Mouse (Mus musculus) E14TG2a.4 (cell line): ENCODE measurements around the gene Racgap1.

ENCODE experiments used
- H3K27me3 ChIP-seq: 2 replicates; pipeline ENCODE4 v1.6.1; 2014; ENCODE audit warnings: low read length, control low read depth; ENCODE audit not compliant: insufficient read depth
- H3K36me3 ChIP-seq: 2 replicates; pipeline ENCODE4 v1.6.1; 2014; ENCODE audit warnings: low read length, control low read depth; ENCODE audit not compliant: insufficient read depth
- H3K4me1 ChIP-seq: replicated peaks from 2 replicates; pipeline ENCODE4 v1.6.1; 2014; ENCODE audit warnings: low read depth, low read length, control low read depth
- H3K4me3 ChIP-seq: replicated peaks from 2 replicates; pipeline ENCODE4 v1.5.1; 2014; ENCODE audit warnings: mild to moderate bottlenecking, low read length
- H3K9me3 ChIP-seq: 2 replicates; pipeline ENCODE4 v1.6.1; 2014; ENCODE audit warnings: low read length, control low read depth
- CTCF ChIP-seq: conservative IDR thresholded peaks from 2 replicates; pipeline ENCODE4 v1.5.1; 2014; ENCODE audit warnings: low read length
- NANOG ChIP-seq: IDR thresholded peaks from 2 replicates; pipeline ENCODE4 v1.6.1; 2014; ENCODE audit warnings: borderline replicate concordance, low read length, mixed read lengths
- POU5F1 ChIP-seq: IDR thresholded peaks from 2 replicates; pipeline ENCODE4 v1.6.1; 2014; ENCODE audit warnings: low read length, borderline replicate concordance

The Racgap1 gene

DNA sequence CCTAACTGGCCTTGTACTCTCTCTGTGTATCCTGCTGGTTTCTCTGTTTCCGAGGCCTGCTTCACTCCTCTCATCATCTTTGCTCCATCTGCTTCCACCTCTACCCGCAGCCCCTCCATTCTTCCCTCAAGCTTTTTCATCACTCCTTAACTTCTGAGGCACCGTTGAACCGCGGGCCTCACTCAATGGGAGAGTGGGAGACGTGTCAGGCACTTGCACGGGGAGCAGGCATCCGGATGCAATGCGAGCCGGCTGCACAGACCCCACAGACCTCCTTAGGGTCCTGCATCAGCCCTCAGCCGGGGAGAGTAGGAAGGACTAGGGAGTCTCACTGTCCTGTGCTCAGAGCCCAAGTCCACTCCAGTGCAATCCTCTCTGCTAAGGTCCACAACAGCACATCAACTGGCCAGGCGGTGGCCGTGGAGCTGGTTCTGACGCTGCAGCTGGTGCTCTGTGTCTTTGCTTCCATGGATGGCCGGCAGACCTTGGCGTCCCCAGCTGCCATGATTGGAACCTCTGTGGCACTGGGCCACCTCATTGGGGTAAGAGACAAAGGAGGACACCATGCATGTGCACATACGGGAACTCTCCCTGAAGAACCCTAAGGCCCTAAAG lies 49.1 kb downstream of the Racgap1 start:
- Histone ChIP-seq H3K4me1 (peaks cover 39% of the 10 kb centered on the region), H3K4me3 (peak overlapping the region; percentile 53; the same call in 1 of the 2 replicates), H3K36me3 (no peaks in the 10 kb centered on the region), H3K27me3 (peaks cover 68% of the 10 kb centered on the region), H3K9me3 (no peaks in the 10 kb centered on the region)
- no peak for TF ChIP-seq POU5F1
- TF ChIP-seq CTCF, result no peak
- TF ChIP-seq NANOG, result no peak

GRCm38 (mm10) chr15:99601823-99602120 lies 49.7 kb downstream of the Racgap1 start:
- H3K27me3 ChIP-seq, result peaks cover 71% of the 10 kb centered on the region
- TF ChIP-seq CTCF (no peak), NANOG (no peak), POU5F1 (no peak)
- H3K9me3 ChIP-seq, result no peaks in the 10 kb centered on the region
- peaks cover 43% of the 10 kb centered on the region for H3K4me1 ChIP-seq
- H3K4me3 ChIP-seq, result peak overlapping the region; percentile 68
- H3K36me3 ChIP-seq, result no peaks in the 10 kb centered on the region

- H3K36me3 ChIP-seq, result no peaks in the 10 kb centered on the region
These were observed 50.3 kb downstream of the Racgap1 start, which contains the start of gene Aqp6 for GRCm38 (mm10) chr15:99600986-99601822. TSS of gene Aqp6 (plus strand) at chr15:99601400.

DNA sequence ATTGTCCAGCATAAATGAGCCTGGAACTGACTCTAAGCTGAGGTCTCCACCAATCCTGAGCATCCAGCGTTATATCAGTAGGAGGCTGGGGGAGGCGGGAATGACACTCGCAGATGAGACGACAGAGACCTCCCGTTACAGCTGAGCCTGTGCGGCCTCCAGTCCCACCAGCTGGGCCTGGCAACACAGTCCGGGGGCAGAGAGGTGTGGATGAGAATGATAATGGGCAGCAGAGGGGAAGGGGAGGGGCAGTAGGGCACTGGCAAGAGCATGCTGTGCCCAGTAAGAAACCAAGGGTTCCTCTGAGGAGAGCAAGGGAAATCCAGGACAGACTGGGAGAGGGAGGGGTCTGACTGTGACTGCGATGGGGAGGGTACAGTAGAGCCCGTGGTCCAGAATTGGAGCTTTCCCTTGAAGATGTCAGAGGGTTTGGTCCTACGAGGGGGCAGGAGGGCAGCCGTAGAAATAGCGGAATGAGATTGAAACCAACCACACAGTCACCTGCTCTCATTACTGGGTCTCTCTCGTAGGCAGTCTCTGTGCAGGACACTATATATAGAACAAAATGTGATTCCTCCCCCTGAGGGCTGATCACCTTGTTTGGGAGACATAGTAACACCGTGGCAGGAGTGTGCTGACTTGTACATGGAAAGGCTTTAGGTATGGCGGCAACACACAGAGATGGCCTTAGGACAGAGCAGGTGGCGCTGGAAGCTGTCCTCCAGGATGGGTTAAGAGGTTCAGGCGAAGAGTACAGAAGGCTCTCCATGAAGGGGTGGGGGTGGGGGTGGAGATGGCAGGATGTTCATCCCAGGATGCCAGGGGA lies 52.0 kb downstream of the Racgap1 start:
- no peaks in the 10 kb centered on the region for H3K9me3 ChIP-seq
- H3K4me3 ChIP-seq, result no peak overlapping the region
- TF ChIP-seq POU5F1, result no peak
- no peak for TF ChIP-seq NANOG
- TF ChIP-seq CTCF, result no peak
- H3K4me1 ChIP-seq, result peaks cover 57% of the 10 kb centered on the region
- H3K36me3 ChIP-seq, result no peaks in the 10 kb centered on the region
- peaks cover 77% of the 10 kb centered on the region for H3K27me3 ChIP-seq

More at GRCm38 (mm10) chr15:99600986-99601822, 50.3 kb downstream of the Racgap1 start, which contains the start of gene Aqp6:
- H3K4me3 ChIP-seq, result peak within 1 kb of the TSS; percentile 68
- H3K4me1 ChIP-seq, result peaks cover 41% of the 10 kb centered on the region
- TF ChIP-seq POU5F1 (no peak), CTCF (no peak), NANOG (no peak)
- no peaks in the 10 kb centered on the region for H3K9me3 ChIP-seq
- H3K27me3 ChIP-seq, result peaks cover 71% of the 10 kb centered on the region

- peaks cover 54% of the 10 kb centered on the region for H3K4me1 ChIP-seq
- H3K36me3 ChIP-seq, result no peaks in the 10 kb centered on the region
- H3K4me3 ChIP-seq, result no peak overlapping the region
- TF ChIP-seq CTCF, result no peak
- H3K9me3 ChIP-seq, result no peaks in the 10 kb centered on the region
- peaks cover 78% of the 10 kb centered on the region for H3K27me3 ChIP-seq
These were observed 53.9 kb downstream of the Racgap1 start for GRCm38 (mm10) chr15:99597596-99597995.

DNA sequence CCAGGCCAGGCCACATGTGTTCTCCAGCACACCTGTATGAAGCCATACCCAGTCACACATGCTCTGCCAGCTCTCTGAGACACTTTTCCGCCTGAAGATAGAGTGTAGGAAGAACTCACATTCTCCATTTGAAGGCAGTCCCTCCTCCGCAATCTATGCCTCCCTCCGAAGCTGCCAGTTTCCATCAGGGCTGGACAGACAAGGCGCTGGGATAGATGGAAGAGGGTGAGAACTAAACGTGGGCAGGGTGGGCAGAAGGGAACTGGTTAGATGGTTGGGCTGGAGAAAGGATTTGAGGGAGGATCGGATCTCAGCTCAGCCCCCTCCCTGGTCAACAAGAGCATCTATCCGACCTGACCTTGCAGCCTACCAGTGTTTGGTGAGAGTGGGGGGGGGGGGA lies 54.6 kb downstream of the Racgap1 start:
- peaks cover 80% of the 10 kb centered on the region for H3K27me3 ChIP-seq
- H3K36me3 ChIP-seq, result no peaks in the 10 kb centered on the region
- H3K4me3 ChIP-seq, result no peak overlapping the region

GRCm38 (mm10) chr15:99596056-99596687 lies 55.3 kb downstream of the Racgap1 start:
- Histone ChIP-seq H3K36me3 (no peaks in the 10 kb centered on the region), H3K4me1 (peaks cover 44% of the 10 kb centered on the region), H3K27me3 (peaks cover 80% of the 10 kb centered on the region), H3K9me3 (no peaks in the 10 kb centered on the region), H3K4me3 (peak overlapping the region; percentile 17; the same call in 1 of the 2 replicates)
- TF ChIP-seq POU5F1, result no peak
- no peak for TF ChIP-seq NANOG
- TF ChIP-seq CTCF, result peak; percentile 94

More for the DNA sequence above, 54.6 kb downstream of the Racgap1 start:
- Histone ChIP-seq H3K4me1 (peaks cover 47% of the 10 kb centered on the region), H3K9me3 (no peaks in the 10 kb centered on the region)
- TF ChIP-seq CTCF, result no peak
- no peak for TF ChIP-seq POU5F1
- no peak for TF ChIP-seq NANOG

- Histone ChIP-seq H3K4me3 (peak overlapping the region; percentile 37; the same call in 1 of the 2 replicates), H3K9me3 (no peaks in the 10 kb centered on the region), H3K36me3 (no peaks in the 10 kb centered on the region), H3K27me3 (peaks cover 78% of the 10 kb centered on the region), H3K4me1 (peaks cover 42% of the 10 kb centered on the region)
- TF ChIP-seq NANOG (no peak), CTCF (no peak), POU5F1 (no peak)
These were observed 56.5 kb downstream of the Racgap1 start for GRCm38 (mm10) chr15:99594951-99595350.
